Mouse (Mus musculus) erythroblast, adult 5-6 weeks (primary cell): Measurements from ENCODE around the gene Jmjd8. TPM values are rescaled to one million over a fixed set of nuclear protein-coding genes. Genes with fewer than 3 reads are reported as not detected.

Experiments used
- ATAC-seq: replicated peaks from 2 replicates; pipeline ENCODE4 v1.8.0; 2016; ENCODE audit warnings: moderate number of reproducible peaks, mild to moderate bottlenecking, moderate TSS enrichment, inconsistent platforms; ENCODE audit not compliant: poor library complexity, low FRiP score, severe bottlenecking
- total RNA-seq, 2 experiments: library from RNA; stranded (forward) in 1 of 2; stranded (reverse) in 1 of 2; fragments of 150-400 nt in 1 of 2; fragments of 200-764, 138-1000 nt in 1 of 2; gene quantifications; 2 replicates each; pipeline versions ENCODE4 v1.2.3 to v1.2.4; 2015 to 2017; ENCODE audit warnings: low replicate concordance in 2 of 2

Jmjd8 gene
- total RNA-seq, 2 experiments from 2014 or later, result 2.1 to 6.7 TPM

GRCm38 (mm10) chr17:25875171-25876136 lies 46.8 kb downstream of the Jmjd8 start:
- ATAC-seq, result peak; percentile 84

GRCm38 (mm10) chr17:25876347-25876915 lies 47.8 kb downstream of the Jmjd8 start:
- ATAC-seq, result no peak

- no peak for ATAC-seq
Observed at GRCm38 (mm10) chr17:25877025-25877424, 48.4 kb downstream of the Jmjd8 start.

- no peak for ATAC-seq
Observed at GRCm38 (mm10) chr17:25877741-25878610, 49.3 kb downstream of the Jmjd8 start.

GRCm38 (mm10) chr17:25878611-25879180 lies 50.0 kb downstream of the Jmjd8 start:
- no peak for ATAC-seq

- no peak for ATAC-seq
Observed at GRCm38 (mm10) chr17:25879261-25879660, 50.6 kb downstream of the Jmjd8 start.

GRCm38 (mm10) chr17:25879750-25880149 lies 51.1 kb downstream of the Jmjd8 start:
- ATAC-seq, result no peak

- ATAC-seq, result no peak
Observed at GRCm38 (mm10) chr17:25880196-25880910, 51.7 kb downstream of the Jmjd8 start, which contains the start of gene Wfikkn1. Wfikkn1 (minus strand) TSS chr17:25880858.

- no peak for ATAC-seq
Observed at GRCm38 (mm10) chr17:25880913-25881641, 52.4 kb downstream of the Jmjd8 start.

Other genes starting within 250 kb of the Jmjd8 start
- gene Lmf1, start 249.8 kb upstream of the Jmjd8 start, total RNA-seq (2015; ENCODE audit: low replicate concordance), result 2.7 and 7.1 TPM in 2 replicates
- gene Lmf1, start 249.8 kb upstream of the Jmjd8 start, total RNA-seq (2017; ENCODE audit: low replicate concordance), result 1.5 and 1.8 TPM in 2 replicates
- gene Gng13, start 111.7 kb upstream of the Jmjd8 start, total RNA-seq (2015; ENCODE audit: low replicate concordance), result not detected in 2 replicates
- gene Gng13, start 111.7 kb upstream of the Jmjd8 start, total RNA-seq (2017; ENCODE audit: low replicate concordance), result 0.70 TPM in 1 of 2 replicates, not detected in the other
- gene Chtf18, start 101.4 kb upstream of the Jmjd8 start, total RNA-seq (2015; ENCODE audit: low replicate concordance), result 7.7 and 8.6 TPM in 2 replicates
- gene Chtf18, start 101.4 kb upstream of the Jmjd8 start, total RNA-seq (2017; ENCODE audit: low replicate concordance), result 7.6 and 11.8 TPM in 2 replicates
- gene Rpusd1, start 101.2 kb upstream of the Jmjd8 start, total RNA-seq (2015; ENCODE audit: low replicate concordance), result 4.2 and 6.5 TPM in 2 replicates
- 1.4 TPM in 2 replicates for gene Rpusd1, start 101.2 kb upstream of the Jmjd8 start, total RNA-seq (2017; ENCODE audit: low replicate concordance)
- not detected in 2 replicates for gene Mslnl, start 92.8 kb upstream of the Jmjd8 start, total RNA-seq (2015; ENCODE audit: low replicate concordance)
- not detected in 2 replicates for gene Mslnl, start 92.8 kb upstream of the Jmjd8 start, total RNA-seq (2017; ENCODE audit: low replicate concordance)
- gene Msln, start 74.5 kb upstream of the Jmjd8 start, total RNA-seq (2015; ENCODE audit: low replicate concordance), result not detected in 2 replicates
- gene Msln, start 74.5 kb upstream of the Jmjd8 start, total RNA-seq (2017; ENCODE audit: low replicate concordance), result not detected in 2 replicates
- gene Narfl, start 55.1 kb upstream of the Jmjd8 start, total RNA-seq (2015; ENCODE audit: low replicate concordance), result 3.5 and 5.9 TPM in 2 replicates
- 6.2 and 7.8 TPM in 2 replicates for gene Narfl, start 55.1 kb upstream of the Jmjd8 start, total RNA-seq (2017; ENCODE audit: low replicate concordance)
- 2.9 TPM in 1 of 2 replicates, not detected in the other for gene Haghl, start 43.2 kb upstream of the Jmjd8 start, total RNA-seq (2015; ENCODE audit: low replicate concordance)
- 1.9 and 3.1 TPM in 2 replicates for gene Haghl, start 43.2 kb upstream of the Jmjd8 start, total RNA-seq (2017; ENCODE audit: low replicate concordance)
- not detected in 2 replicates for gene Ccdc78, start 42.3 kb upstream of the Jmjd8 start, total RNA-seq (2015; ENCODE audit: low replicate concordance)
- gene Ccdc78, start 42.3 kb upstream of the Jmjd8 start, total RNA-seq (2017; ENCODE audit: low replicate concordance), result not detected in 2 replicates
- 14.8 and 24.9 TPM in 2 replicates for gene Fam173a, start 36.0 kb upstream of the Jmjd8 start, total RNA-seq (2015; ENCODE audit: low replicate concordance)
- gene Fam173a, start 36.0 kb upstream of the Jmjd8 start, total RNA-seq (2017; ENCODE audit: low replicate concordance), result 7.7 and 9.6 TPM in 2 replicates
- not detected in 2 replicates for gene AC134908.4, start 33.2 kb upstream of the Jmjd8 start, total RNA-seq (2015; ENCODE audit: low replicate concordance)
- gene AC134908.4, start 33.2 kb upstream of the Jmjd8 start, total RNA-seq (2017; ENCODE audit: low replicate concordance), result not detected in 2 replicates
- 1.3 and 2.9 TPM in 2 replicates for gene Metrn, start 31.7 kb upstream of the Jmjd8 start, total RNA-seq (2015; ENCODE audit: low replicate concordance)
- 3.2 TPM in 2 replicates for gene Metrn, start 31.7 kb upstream of the Jmjd8 start, total RNA-seq (2017; ENCODE audit: low replicate concordance)
- not detected in 2 replicates for gene Fbxl16, start 19.8 kb upstream of the Jmjd8 start, total RNA-seq (2015; ENCODE audit: low replicate concordance)
- gene Fbxl16, start 19.8 kb upstream of the Jmjd8 start, total RNA-seq (2017; ENCODE audit: low replicate concordance), result 0.17 TPM in 1 of 2 replicates, not detected in the other
- gene Wdr24, start 5.2 kb upstream of the Jmjd8 start, total RNA-seq (2015; ENCODE audit: low replicate concordance), result 0.38 and 0.42 TPM in 2 replicates
- 4.9 and 6.0 TPM in 2 replicates for gene Wdr24, start 5.2 kb upstream of the Jmjd8 start, total RNA-seq (2017; ENCODE audit: low replicate concordance)
- gene Stub1, start 4.5 kb downstream of the Jmjd8 start, total RNA-seq (2015; ENCODE audit: low replicate concordance), result 15.0 and 28.0 TPM in 2 replicates
- 18.8 and 27.9 TPM in 2 replicates for gene Stub1, start 4.5 kb downstream of the Jmjd8 start, total RNA-seq (2017; ENCODE audit: low replicate concordance)
- not detected in 2 replicates for gene Rhbdl1, start 8.4 kb downstream of the Jmjd8 start, total RNA-seq (2015; ENCODE audit: low replicate concordance)
- 4.7 TPM in 1 of 2 replicates, not detected in the other for gene Rhbdl1, start 8.4 kb downstream of the Jmjd8 start, total RNA-seq (2017; ENCODE audit: low replicate concordance)
- gene Gm20683, start 12.9 kb downstream of the Jmjd8 start, total RNA-seq (2015; ENCODE audit: low replicate concordance), result 0.84 TPM in 1 of 2 replicates, not detected in the other
- gene Gm20683, start 12.9 kb downstream of the Jmjd8 start, total RNA-seq (2017; ENCODE audit: low replicate concordance), result 2.6 TPM in 1 of 2 replicates, not detected in the other
- gene Rhot2, start 16.0 kb downstream of the Jmjd8 start, total RNA-seq (2015; ENCODE audit: low replicate concordance), result 3.3 and 9.8 TPM in 2 replicates
- gene Rhot2, start 16.0 kb downstream of the Jmjd8 start, total RNA-seq (2017; ENCODE audit: low replicate concordance), result 19.7 and 28.6 TPM in 2 replicates
- gene Wdr90, start 32.6 kb downstream of the Jmjd8 start, total RNA-seq (2015; ENCODE audit: low replicate concordance), result 12.5 and 17.6 TPM in 2 replicates
- gene Wdr90, start 32.6 kb downstream of the Jmjd8 start, total RNA-seq (2017; ENCODE audit: low replicate concordance), result 10.0 and 12.7 TPM in 2 replicates
- gene Mcrip2, start 39.9 kb downstream of the Jmjd8 start, total RNA-seq (2015; ENCODE audit: low replicate concordance), result 9.4 and 9.8 TPM in 2 replicates
- gene Mcrip2, start 39.9 kb downstream of the Jmjd8 start, total RNA-seq (2017; ENCODE audit: low replicate concordance), result 1.7 and 8.0 TPM in 2 replicates
- 7.3 and 9.4 TPM in 2 replicates for gene Mettl26, start 46.2 kb downstream of the Jmjd8 start, total RNA-seq (2015; ENCODE audit: low replicate concordance)
- 3.7 and 5.3 TPM in 2 replicates for gene Mettl26, start 46.2 kb downstream of the Jmjd8 start, total RNA-seq (2017; ENCODE audit: low replicate concordance)
- not detected in 2 replicates for gene Wfikkn1, start 52.0 kb downstream of the Jmjd8 start, total RNA-seq (2015; ENCODE audit: low replicate concordance)
- gene Wfikkn1, start 52.0 kb downstream of the Jmjd8 start, total RNA-seq (2017; ENCODE audit: low replicate concordance), result 1.0 TPM in 1 of 2 replicates, not detected in the other
- 2.3 and 6.7 TPM in 2 replicates for gene Rab40c, start 90.9 kb downstream of the Jmjd8 start, total RNA-seq (2015; ENCODE audit: low replicate concordance)
- 1.2 and 1.5 TPM in 2 replicates for gene Rab40c, start 90.9 kb downstream of the Jmjd8 start, total RNA-seq (2017; ENCODE audit: low replicate concordance)
- gene Pigq, start 116.1 kb downstream of the Jmjd8 start, total RNA-seq (2015; ENCODE audit: low replicate concordance), result 1,336 and 1,664 TPM in 2 replicates
- 1,480 and 1,728 TPM in 2 replicates for gene Pigq, start 116.1 kb downstream of the Jmjd8 start, total RNA-seq (2017; ENCODE audit: low replicate concordance)
- 49.2 and 66.7 TPM in 2 replicates for gene Nhlrc4, start 116.1 kb downstream of the Jmjd8 start, total RNA-seq (2015; ENCODE audit: low replicate concordance)
- 40.7 and 62.0 TPM in 2 replicates for gene Nhlrc4, start 116.1 kb downstream of the Jmjd8 start, total RNA-seq (2017; ENCODE audit: low replicate concordance)
- gene A930017K11Rik, start 123.7 kb downstream of the Jmjd8 start, total RNA-seq (2015; ENCODE audit: low replicate concordance), result not detected in 2 replicates
- not detected in 2 replicates for gene A930017K11Rik, start 123.7 kb downstream of the Jmjd8 start, total RNA-seq (2017; ENCODE audit: low replicate concordance)
- gene Capn15, start 156.9 kb downstream of the Jmjd8 start, total RNA-seq (2015; ENCODE audit: low replicate concordance), result 1.2 and 1.5 TPM in 2 replicates
- 1.4 and 2.4 TPM in 2 replicates for gene Capn15, start 156.9 kb downstream of the Jmjd8 start, total RNA-seq (2017; ENCODE audit: low replicate concordance)
- not detected in 2 replicates for gene Rab11fip3, start 240.7 kb downstream of the Jmjd8 start, total RNA-seq (2015; ENCODE audit: low replicate concordance)
- 0.17 and 0.42 TPM in 2 replicates for gene Rab11fip3, start 240.7 kb downstream of the Jmjd8 start, total RNA-seq (2017; ENCODE audit: low replicate concordance)